Mouse (Mus musculus) liver, postnatal 0 days (tissue): ENCODE data around the gene Esyt3. TPM values are rescaled to one million over a fixed set of nuclear protein-coding genes. Genes with fewer than 3 reads are reported as not detected.

Experiments
- ATAC-seq: fragments of 200-750 bp; cut with Nextera tagmentation; 2 replicates; pipeline ENCODE4 v1.8.0; 2017; ENCODE audit warnings: mild to moderate bottlenecking, moderate library complexity
- DNase-seq: peaks from one replicate; pipeline ENCODE4 v3.0.0-alpha.2; 2016
- H3K27ac ChIP-seq: fragments of 300-500 bp; sonication (generic); 2 replicates; pipeline ENCODE4 v1.5.1; 2014; ENCODE audit warnings: antibody characterized with exemption, moderate library complexity, mild to moderate bottlenecking, low read depth
- H3K27me3 ChIP-seq: fragments of 300-500 bp; sonication (generic); 2 replicates; pipeline ENCODE4 v1.6.1; 2014; ENCODE audit warnings: low read length, control low read depth, mixed read lengths; ENCODE audit not compliant: insufficient read depth
- H3K36me3 ChIP-seq: fragments of 300-500 bp; sonication (generic); replicated peaks from 2 replicates; pipeline ENCODE4 v1.6.1; 2014; ENCODE audit warnings: mild to moderate bottlenecking, control low read depth, low read length, moderate library complexity, mixed read lengths; ENCODE audit not compliant: insufficient read depth
- H3K4me1 ChIP-seq: fragments of 300-500 bp; sonication (generic); 2 replicates; pipeline ENCODE4 v1.6.1; 2014; ENCODE audit warnings: antibody characterized with exemption, mild to moderate bottlenecking, control low read depth; ENCODE audit not compliant: insufficient read depth
- H3K4me2 ChIP-seq: fragments of 300-500 bp; sonication (generic); 2 replicates; pipeline ENCODE4 v1.6.1; 2014; ENCODE audit warnings: low read depth, mild to moderate bottlenecking, low read length, moderate library complexity, mixed read lengths
- H3K4me3 ChIP-seq: fragments of 300-500 bp; sonication (generic); 2 replicates; pipeline ENCODE4 v1.5.1; 2014; ENCODE audit warnings: low read depth, low read length
- H3K9ac ChIP-seq: fragments of 300-500 bp; sonication (generic); replicated peaks from 2 replicates; pipeline ENCODE4 v1.6.1; 2014; ENCODE audit warnings: mild to moderate bottlenecking, moderate library complexity
- H3K9me3 ChIP-seq: fragments of 300-500 bp; sonication (generic); 2 replicates; pipeline ENCODE4 v1.6.1; 2016; ENCODE audit warnings: mild to moderate bottlenecking, control low read depth, low read length, mixed read lengths
- CTCF ChIP-seq: sonication (generic); IDR thresholded peaks from 2 replicates; pipeline ENCODE4 v1.5.1; 2016; ENCODE audit warnings: antibody characterized with exemption, low read depth
- EP300 ChIP-seq: IDR thresholded peaks from 2 replicates; pipeline ENCODE4 v1.6.1; 2016; ENCODE audit warnings: antibody characterized with exemption, low read depth, mild to moderate bottlenecking
- WGBS: fragments of 180-500 bp; shearing (Covaris S2); extraction: QIAGEN DNeasy Blood & Tissue Kit; methylation state at CpG from one replicate; pipeline ENCODE4 v1.1.7; 2014; ENCODE audit not compliant: insufficient replicate concordance; 5-methylcytosine and 5-hydroxymethylcytosine counted together
- polyA plus RNA-seq: library from polyadenylated mRNA; unstranded; fragments of >200 nt; fragmentation: Nextera tagmentation; extraction: Ambion mirVana; gene quantifications from 2 replicates; pipeline ENCODE4 v1.2.1, GENCODE M21; 2015

Esyt3 gene
- 0.06 and 0.13 TPM in 2 replicates for polyA plus RNA-seq

DNA sequence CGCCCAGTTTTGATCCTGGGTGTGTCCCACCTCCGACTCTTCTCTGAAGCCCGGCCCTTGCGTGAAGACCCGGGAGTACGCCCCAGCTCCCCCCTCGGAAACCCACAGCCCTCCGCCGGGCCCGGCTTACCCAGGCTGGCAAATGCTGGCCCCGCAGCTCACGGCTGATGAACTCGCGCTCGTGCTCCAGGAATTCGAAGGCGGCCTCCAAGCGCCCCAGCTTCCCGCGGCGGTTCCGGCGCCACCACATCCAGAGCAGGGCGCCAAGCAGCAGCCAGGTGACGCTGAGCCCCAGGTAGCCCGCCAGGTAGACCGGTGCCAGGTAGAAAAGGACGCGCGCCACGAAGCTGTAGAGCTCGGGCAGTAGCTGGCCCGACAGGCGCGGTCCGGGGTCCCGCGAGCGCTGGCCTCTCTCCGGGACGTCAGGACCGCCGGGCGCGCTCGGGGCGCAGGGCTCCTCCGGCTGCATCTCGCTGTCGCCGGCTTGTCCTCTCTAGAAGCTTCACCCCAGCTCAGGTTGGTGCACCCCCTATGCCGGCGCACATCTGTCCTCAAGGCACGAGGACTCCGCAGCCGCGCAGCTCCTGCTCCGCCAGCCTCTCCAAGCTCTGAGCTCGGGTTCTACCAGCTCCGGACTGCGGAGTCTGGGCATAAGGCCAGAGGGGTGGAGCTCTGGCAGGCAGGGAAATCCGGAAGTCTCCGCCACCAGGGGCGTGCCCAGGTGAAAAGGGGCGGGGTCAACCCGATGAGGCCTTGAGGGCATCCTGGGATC lies at the start of gene Esyt3:
TSS of gene Esyt3 (minus strand) at position 637 of the 772 bp plus-strand sequence.
- Histone ChIP-seq H3K4me3 (peak within 1 kb of the TSS; percentile 37), H3K27ac (no peak within 1 kb of the TSS), H3K36me3 (no peaks in the 10 kb centered on the region), H3K4me2 (peak within 1 kb of the TSS; percentile 70), H3K4me1 (no peaks in the 10 kb centered on the region), H3K9ac (no peak within 1 kb of the TSS; the same call in 1 of the 2 replicates), H3K27me3 (peaks cover 44% of the 10 kb centered on the region), H3K9me3 (no peaks in the 10 kb centered on the region)
- TF ChIP-seq CTCF (no peak), EP300 (no peak)
- under 1% methylated on average over 66 of the region's 66 CpGs for WGBS
- DNase-seq (peak; percentile 63), ATAC-seq (peak; percentile 62; the same call in 1 of the 2 replicates)

DNA sequence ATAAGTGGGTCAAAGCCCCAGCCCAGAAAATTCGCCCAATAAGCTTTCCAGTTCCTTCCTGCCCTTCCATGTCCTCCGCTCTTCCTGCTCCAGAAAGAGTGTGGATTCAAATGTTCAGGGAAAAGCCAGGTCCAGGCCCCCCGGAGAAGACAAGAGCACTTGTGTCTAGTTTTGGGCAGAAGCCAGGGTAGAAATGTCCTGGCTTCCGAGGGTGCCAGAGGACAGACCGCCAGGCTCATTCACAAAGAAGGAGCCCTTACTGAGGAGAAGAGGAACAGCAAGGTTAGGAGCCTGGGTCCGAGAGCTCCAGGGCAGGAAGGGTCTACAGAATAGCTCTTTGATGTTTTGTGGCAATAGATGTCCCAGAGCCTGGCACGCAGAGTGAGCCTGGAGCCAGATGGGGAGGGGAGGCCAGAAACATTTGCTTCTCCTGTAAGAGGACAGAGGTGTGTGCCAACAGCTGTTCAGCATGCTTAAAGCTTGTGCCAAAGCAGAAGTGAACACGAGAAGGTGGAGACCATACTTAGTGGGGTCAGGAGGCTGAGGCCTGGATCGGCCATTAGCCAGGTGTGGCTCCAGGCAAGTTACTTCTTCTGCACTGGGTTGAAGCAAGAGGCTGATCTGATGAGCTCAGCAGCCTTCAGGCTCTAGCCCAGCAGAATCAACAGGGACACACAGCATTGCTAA lies 43.1 kb upstream of the Esyt3 start:
- Histone ChIP-seq H3K9ac (no peak overlapping the region), H3K4me1 (no peaks in the 10 kb centered on the region), H3K27me3 (no peaks in the 10 kb centered on the region), H3K4me2 (no peak overlapping the region), H3K36me3 (no peaks in the 10 kb centered on the region), H3K27ac (no peak overlapping the region), H3K4me3 (no peak overlapping the region), H3K9me3 (no peaks in the 10 kb centered on the region)
- no peak for ATAC-seq
- TF ChIP-seq EP300 (no peak), CTCF (no peak)
- no peak for DNase-seq
- 74% methylated on average over 9 of the region's 9 CpGs for WGBS

DNA sequence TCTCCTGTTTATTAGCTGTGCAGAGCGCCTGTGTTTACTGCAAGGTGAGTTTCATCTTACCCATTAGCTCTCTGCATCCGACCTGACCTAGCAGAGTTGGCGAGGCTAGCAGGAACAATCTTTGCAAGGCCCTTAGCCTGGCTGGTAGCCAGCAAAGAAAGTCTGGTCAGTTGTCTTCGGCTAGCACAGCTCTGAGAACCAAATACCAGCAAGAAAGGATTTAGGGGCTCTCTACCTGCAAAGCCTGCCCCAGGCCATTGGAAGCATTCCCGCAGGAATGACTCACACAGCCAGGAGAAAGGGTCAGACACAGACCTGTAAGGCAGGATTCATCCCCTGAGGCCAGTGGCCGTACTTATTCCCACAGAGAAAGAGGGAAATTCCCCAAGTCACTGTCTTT lies 42.4 kb upstream of the Esyt3 start:
- no peak for ATAC-seq
- TF ChIP-seq EP300 (no peak), CTCF (no peak)
- Histone ChIP-seq H3K9me3 (no peaks in the 10 kb centered on the region), H3K27me3 (no peaks in the 10 kb centered on the region), H3K27ac (no peak overlapping the region), H3K9ac (no peak overlapping the region), H3K4me2 (no peak overlapping the region), H3K36me3 (no peaks in the 10 kb centered on the region), H3K4me1 (no peaks in the 10 kb centered on the region), H3K4me3 (no peak overlapping the region)
- WGBS, result 71% methylated on average over 6 of the region's 6 CpGs
- DNase-seq, result no peak

DNA sequence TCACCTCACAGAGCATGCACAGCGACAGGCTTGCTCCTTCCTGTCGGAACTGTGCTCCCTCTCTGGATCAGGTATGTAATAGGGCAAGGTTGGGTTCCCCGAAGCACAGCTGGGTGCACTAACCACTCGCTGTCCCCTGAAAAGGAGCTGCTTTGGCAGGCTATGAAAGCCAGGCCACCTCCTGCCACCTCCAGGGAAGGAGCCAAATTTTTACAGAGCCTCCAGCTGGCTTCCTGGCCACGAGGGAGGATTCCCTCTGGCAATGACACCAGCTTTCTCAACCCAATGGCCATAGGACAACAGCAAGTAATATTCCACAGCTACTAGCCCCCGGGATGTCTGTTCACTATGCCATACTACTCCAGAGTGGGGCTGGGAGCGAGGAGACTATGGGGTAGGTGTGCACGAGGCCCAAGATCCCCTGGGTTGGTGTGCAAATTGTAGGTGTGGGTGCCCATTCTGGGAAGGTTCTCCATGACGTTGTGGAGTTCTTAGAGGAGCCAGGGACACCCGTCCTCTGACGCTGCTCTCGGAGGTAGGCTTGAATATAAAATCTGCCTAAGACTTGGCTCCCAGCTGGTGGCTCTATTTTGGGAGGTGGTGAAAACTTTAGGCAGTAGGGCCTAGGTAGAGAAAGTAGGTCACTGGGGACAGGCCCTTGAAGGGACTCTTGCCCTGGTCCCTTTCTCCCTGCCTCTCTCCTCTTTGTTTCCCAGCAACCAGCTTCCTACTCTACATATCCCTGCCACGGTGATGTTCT lies 38.9 kb upstream of the Esyt3 start:
- no peak overlapping the region for H3K27ac ChIP-seq

DNA sequence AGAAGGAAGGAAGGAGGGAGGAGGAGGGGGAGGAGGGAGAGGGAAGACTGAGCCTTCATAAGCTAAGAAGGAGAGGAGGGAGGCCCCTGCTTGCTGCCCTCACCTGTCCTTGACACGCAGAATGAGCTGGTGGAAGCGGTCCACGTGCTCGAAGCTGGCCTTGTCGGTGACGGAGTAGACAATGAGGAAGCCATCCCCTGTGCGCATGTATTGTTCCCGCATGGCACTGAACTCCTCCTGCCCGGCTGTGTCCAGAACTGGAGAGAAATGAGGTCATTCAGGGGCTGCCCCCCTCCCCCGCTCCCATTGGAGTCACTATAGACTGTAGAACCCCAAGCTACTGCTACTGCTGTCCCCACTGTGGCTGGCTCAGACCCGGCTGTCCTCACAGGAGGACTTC lies 36.0 kb upstream of the Esyt3 start:
- 68% methylated on average over 11 of the region's 11 CpGs for WGBS
- Histone ChIP-seq H3K27me3 (no peaks in the 10 kb centered on the region), H3K4me3 (no peak overlapping the region), H3K4me2 (no peak overlapping the region), H3K9ac (no peak overlapping the region), H3K4me1 (peaks cover 7% of the 10 kb centered on the region), H3K9me3 (no peaks in the 10 kb centered on the region), H3K36me3 (no peaks in the 10 kb centered on the region), H3K27ac (no peak overlapping the region)
- no peak for DNase-seq
- TF ChIP-seq CTCF (no peak), EP300 (no peak)
- ATAC-seq, result no peak

More for the DNA sequence above, 38.9 kb upstream of the Esyt3 start:
- ATAC-seq (no peak), DNase-seq (no peak)
- TF ChIP-seq CTCF, result no peak
- TF ChIP-seq EP300, result no peak
- no peaks in the 10 kb centered on the region for H3K36me3 ChIP-seq
- no peak overlapping the region for H3K4me3 ChIP-seq
- no peaks in the 10 kb centered on the region for H3K4me1 ChIP-seq
- no peaks in the 10 kb centered on the region for H3K27me3 ChIP-seq
- no peaks in the 10 kb centered on the region for H3K9me3 ChIP-seq
- WGBS, result 73% methylated on average over 13 of the region's 13 CpGs
- H3K4me2 ChIP-seq, result no peak overlapping the region
- no peak overlapping the region for H3K9ac ChIP-seq

DNA sequence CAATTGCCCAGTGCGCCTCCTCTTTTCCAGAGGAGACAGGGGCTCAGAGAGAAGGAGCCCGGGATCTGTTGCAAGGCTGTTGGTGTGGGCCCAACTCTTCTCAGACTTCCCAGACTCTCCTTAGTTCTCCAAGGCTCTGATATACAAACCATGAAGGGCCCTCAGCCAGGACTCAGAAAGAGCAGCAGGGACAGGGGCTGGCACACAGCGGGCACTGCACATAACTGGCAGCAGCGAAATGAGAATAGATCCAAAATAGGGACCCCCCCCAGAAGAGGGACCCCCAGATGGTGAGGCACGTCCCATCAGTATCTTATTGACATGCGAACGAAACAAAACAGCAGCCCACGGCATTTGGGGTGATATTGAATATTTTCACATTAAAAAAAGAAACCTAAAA lies 34.8 kb upstream of the Esyt3 start:
- DNase-seq (no peak), ATAC-seq (no peak)
- H3K4me2 ChIP-seq, result no peak overlapping the region
- H3K36me3 ChIP-seq, result no peaks in the 10 kb centered on the region
- 86% methylated on average over 8 of the region's 8 CpGs for WGBS
- peaks cover 7% of the 10 kb centered on the region for H3K4me1 ChIP-seq
- no peaks in the 10 kb centered on the region for H3K9me3 ChIP-seq
- TF ChIP-seq EP300 (no peak), CTCF (no peak)
- H3K4me3 ChIP-seq, result no peak overlapping the region
- H3K27me3 ChIP-seq, result no peaks in the 10 kb centered on the region
- no peak overlapping the region for H3K27ac ChIP-seq
- H3K9ac ChIP-seq, result no peak overlapping the region
